Mouse (Mus musculus) urinary bladder, adult 2 months (tissue): ENCODE results near the gene Mthfs. TPM values are rescaled to one million over a fixed set of nuclear protein-coding genes. Genes with fewer than 3 reads are reported as not detected.

ENCODE experiments used
- polyA plus RNA-seq: library from polyadenylated mRNA; depleted of rRNA; stranded (reverse); fragments of >200 nt; gene quantifications from 2 replicates; pipeline ENCODE4 v1.2.3, GENCODE M21; 2012; rRNA removed

The Mthfs gene
- polyA plus RNA-seq, 1 experiment = 26.7 TPM

Other genes with a start within 250 kb of the Mthfs start
- gene Trim43b, start 117.8 kb upstream of the Mthfs start, polyA plus RNA-seq = not detected in 2 replicates
- gene Bcl2a1b, start 11.5 kb upstream of the Mthfs start, polyA plus RNA-seq = 3.5 and 4.5 TPM in 2 replicates
- gene Gm29094, start 11.3 kb upstream of the Mthfs start, polyA plus RNA-seq = not detected in 2 replicates